Comparison of ENCODE assay signal across 7 mouse cellular contexts in the genomic region with DNA sequence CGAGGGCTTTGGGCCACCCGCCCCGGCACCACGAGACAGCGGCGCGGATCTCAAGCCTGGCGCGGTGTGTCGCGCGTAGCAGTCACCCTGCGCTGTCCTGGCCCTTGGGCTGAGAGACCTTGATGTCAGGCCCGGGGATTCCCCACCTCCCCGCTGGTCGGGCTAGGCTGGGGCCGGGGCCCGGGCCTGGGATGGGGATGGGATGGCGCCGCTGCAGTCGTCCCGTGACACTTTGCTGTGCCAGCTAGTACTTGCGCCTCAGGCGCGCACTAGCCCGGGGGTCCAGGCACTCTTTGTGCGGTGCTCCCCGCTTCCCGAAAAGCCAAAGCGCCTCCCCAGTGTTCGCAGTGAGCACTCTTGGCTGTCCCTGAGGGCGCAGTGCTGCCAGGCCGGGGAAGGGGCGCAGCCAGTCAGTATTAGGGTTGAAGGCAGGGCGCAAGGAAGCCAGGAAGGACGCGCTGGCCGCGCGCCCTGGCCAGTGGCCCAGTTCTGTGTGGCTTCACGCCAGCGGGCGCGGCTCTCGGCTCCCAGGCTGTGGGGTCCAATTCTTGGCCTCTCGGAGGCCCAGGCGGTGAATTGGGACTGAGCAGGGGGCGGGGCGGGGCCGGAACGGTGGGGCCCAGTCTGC. TPM values are rescaled to one million over a fixed set of nuclear protein-coding genes. Genes with fewer than 3 reads are reported as not detected.
A peak's percentile ranks its signal among the peaks of the same experiment; 100 is the strongest.
DNase-seq lines count a peak whose midpoint lies in the region; ATAC-seq and TF ChIP-seq lines count a peak whose summit lies in the region.

No protein-coding gene starts in this region.

- 20% methylated on average over 51 of the region's 51 CpGs for WGBS in embryonic facial prominence, embryonic 15.5 days
- WGBS in heart, embryonic 10.5 days, result 25% methylated on average over 51 of the region's 51 CpGs
- WGBS in kidney, embryonic 14.5 days, result 17% methylated on average over 51 of the region's 51 CpGs
- WGBS in limb, embryonic 13.5 days, result 19% methylated on average over 51 of the region's 51 CpGs
- 13% methylated on average over 47 of the region's 51 CpGs for WGBS in midbrain, postnatal 0 days
- WGBS in stomach, postnatal 0 days, result 23% methylated on average over 49 of the region's 51 CpGs

- peak; percentile 63 for DNase-seq in brain, adult 2 months (ENCODE audit: low read depth, low spot score)
- no peak for DNase-seq in heart, embryonic 10.5 days (ENCODE audit: low spot score)
- peak; percentile 89 for DNase-seq in midbrain, postnatal 0 days (ENCODE audit: low spot score)
- peak; percentile 88 for DNase-seq in stomach, postnatal 0 days (ENCODE audit: low spot score)

- peak overlapping the region; percentile 24 for H3K4me3 ChIP-seq in embryonic facial prominence, embryonic 15.5 days (replicated peaks)
- H3K4me3 ChIP-seq in heart, embryonic 10.5 days, result peak overlapping the region; percentile 47
- H3K4me3 ChIP-seq in kidney, embryonic 14.5 days (ENCODE audit: low read length), result peak overlapping the region; percentile 20
- peak overlapping the region; percentile 30 for H3K4me3 ChIP-seq in limb, embryonic 13.5 days
- peak overlapping the region; percentile 37 for H3K4me3 ChIP-seq in midbrain, postnatal 0 days (ENCODE audit: low read depth, low read length)
- peak overlapping the region; percentile 26 for H3K4me3 ChIP-seq in stomach, postnatal 0 days (ENCODE audit: low read depth, low read length)

- H3K27ac ChIP-seq in embryonic facial prominence, embryonic 15.5 days (replicated peaks), result peak overlapping the region; percentile 61
- H3K27ac ChIP-seq in heart, embryonic 10.5 days, result peak overlapping the region; percentile 80
- H3K27ac ChIP-seq in kidney, embryonic 14.5 days (ENCODE audit: low read depth, low read length), result peak overlapping the region; percentile 59
- peak overlapping the region; percentile 74; the same call in 1 of the 2 replicates for H3K27ac ChIP-seq in limb, embryonic 13.5 days
- H3K27ac ChIP-seq in midbrain, postnatal 0 days (ENCODE audit: low read depth, low read length), result peak overlapping the region; percentile 74
- H3K27ac ChIP-seq in stomach, postnatal 0 days (replicated peaks), result peak overlapping the region; percentile 65

- peak overlapping the region; percentile 6; the same call in 1 of the 2 replicates for H3K9ac ChIP-seq in embryonic facial prominence, embryonic 15.5 days
- H3K9ac ChIP-seq in kidney, embryonic 14.5 days (ENCODE audit: low read depth, low read length), result peak overlapping the region; percentile 46
- H3K9ac ChIP-seq in limb, embryonic 13.5 days, result peak overlapping the region; percentile 62
- H3K9ac ChIP-seq in midbrain, postnatal 0 days (replicated peaks; ENCODE audit: low read length, poor library complexity, severe bottlenecking), result peak overlapping the region; percentile 64
- H3K9ac ChIP-seq in stomach, postnatal 0 days (ENCODE audit: low read length), result peak overlapping the region; percentile 48; the same call in 1 of the 2 replicates

- H3K4me1 ChIP-seq in embryonic facial prominence, embryonic 15.5 days, result peaks cover 71% of the 10 kb centered on the region
- peaks cover 63% of the 10 kb centered on the region for H3K4me1 ChIP-seq in heart, embryonic 10.5 days
- H3K4me1 ChIP-seq in kidney, embryonic 14.5 days (ENCODE audit: control insufficient read depth, insufficient read depth, low read length), result peaks cover 56% of the 10 kb centered on the region
- H3K4me1 ChIP-seq in limb, embryonic 13.5 days, result peaks cover 72% of the 10 kb centered on the region
- H3K4me1 ChIP-seq in midbrain, postnatal 0 days (ENCODE audit: insufficient read depth, low read length), result peaks cover 16% of the 10 kb centered on the region
- H3K4me1 ChIP-seq in stomach, postnatal 0 days (replicated peaks; ENCODE audit: control insufficient read depth, insufficient read depth), result peaks cover 17% of the 10 kb centered on the region

- peak; percentile 49 for TF ChIP-seq EP300 in stomach, postnatal 0 days (optimal IDR thresholded peaks at IDR 0.05)

- no peaks in the 10 kb centered on the region for H3K27me3 ChIP-seq in embryonic facial prominence, embryonic 15.5 days
- peaks cover 7% of the 10 kb centered on the region; the same call in 1 of the 2 replicates for H3K27me3 ChIP-seq in heart, embryonic 10.5 days (ENCODE audit: insufficient read depth, poor library complexity, severe bottlenecking)
- H3K27me3 ChIP-seq in kidney, embryonic 14.5 days (ENCODE audit: control insufficient read depth, insufficient read depth, low read length), result no peaks in the 10 kb centered on the region; the same call in 1 of the 2 replicates
- H3K27me3 ChIP-seq in limb, embryonic 13.5 days, result no peaks in the 10 kb centered on the region
- H3K27me3 ChIP-seq in midbrain, postnatal 0 days (ENCODE audit: insufficient read depth, low read length), result no peaks in the 10 kb centered on the region
- H3K27me3 ChIP-seq in stomach, postnatal 0 days (ENCODE audit: control insufficient read depth, insufficient read depth, low read length), result no peaks in the 10 kb centered on the region

- H3K4me2 ChIP-seq in embryonic facial prominence, embryonic 15.5 days (replicated peaks), result peak overlapping the region; percentile 42
- peak overlapping the region; percentile 31 for H3K4me2 ChIP-seq in kidney, embryonic 14.5 days (replicated peaks; ENCODE audit: low read depth, low read length)
- peak overlapping the region; percentile 87 for H3K4me2 ChIP-seq in limb, embryonic 13.5 days (replicated peaks)
- H3K4me2 ChIP-seq in midbrain, postnatal 0 days (ENCODE audit: low read depth, low read length, poor library complexity, severe bottlenecking), result peak overlapping the region; percentile 50
- peak overlapping the region; percentile 47 for H3K4me2 ChIP-seq in stomach, postnatal 0 days (replicated peaks; ENCODE audit: low read depth)

- no peak for TF ChIP-seq CTCF in midbrain, postnatal 0 days (IDR thresholded peaks at IDR 0.05)
- peak; percentile 21 for TF ChIP-seq CTCF in stomach, postnatal 0 days (IDR thresholded peaks at IDR 0.05; ENCODE audit: low read depth)

- no peaks in the 10 kb centered on the region for H3K9me3 ChIP-seq in embryonic facial prominence, embryonic 15.5 days (replicated peaks)
- H3K9me3 ChIP-seq in heart, embryonic 10.5 days, result no peaks in the 10 kb centered on the region
- no peaks in the 10 kb centered on the region for H3K9me3 ChIP-seq in kidney, embryonic 14.5 days (ENCODE audit: control insufficient read depth, low read length)
- H3K9me3 ChIP-seq in limb, embryonic 13.5 days, result no peaks in the 10 kb centered on the region
- H3K9me3 ChIP-seq in midbrain, postnatal 0 days (ENCODE audit: low read length), result no peaks in the 10 kb centered on the region
- H3K9me3 ChIP-seq in stomach, postnatal 0 days (ENCODE audit: control insufficient read depth, low read length), result no peaks in the 10 kb centered on the region

- peaks cover 41% of the 10 kb centered on the region for H3K36me3 ChIP-seq in embryonic facial prominence, embryonic 15.5 days
- H3K36me3 ChIP-seq in heart, embryonic 10.5 days, result peaks cover 80% of the 10 kb centered on the region
- H3K36me3 ChIP-seq in kidney, embryonic 14.5 days (ENCODE audit: control insufficient read depth, insufficient read depth, low read length), result peaks cover 71% of the 10 kb centered on the region
- H3K36me3 ChIP-seq in limb, embryonic 13.5 days, result peaks cover 78% of the 10 kb centered on the region
- peaks cover 11% of the 10 kb centered on the region for H3K36me3 ChIP-seq in midbrain, postnatal 0 days (ENCODE audit: insufficient read depth, low read length)
- peaks cover 11% of the 10 kb centered on the region for H3K36me3 ChIP-seq in stomach, postnatal 0 days (ENCODE audit: control insufficient read depth, insufficient read depth, low read length)

- ATAC-seq in embryonic facial prominence, embryonic 15.5 days (ENCODE audit: insufficient number of reproducible peaks, low FRiP score, low TSS enrichment, low read depth), result peak; percentile 76
- peak; percentile 63 for ATAC-seq in kidney, embryonic 14.5 days (ENCODE audit: low FRiP score, low TSS enrichment)
- peak; percentile 77 for ATAC-seq in limb, embryonic 13.5 days (ENCODE audit: low FRiP score, low read depth)
- ATAC-seq in midbrain, postnatal 0 days (ENCODE audit: low FRiP score), result peak; percentile 72
- ATAC-seq in stomach, postnatal 0 days (ENCODE audit: low FRiP score, low TSS enrichment), result peak; percentile 71

RNA-seq across cellular contexts. Expression of a gene that starts 5.7 kb away (rescaled TPM):
- polyA plus RNA-seq in embryonic facial prominence, embryonic 15.5 days (2015; fragmentation: Nextera tagmentation; extraction: Ambion mirVana), result 8.3 and 9.5 TPM in 2 replicates
- 3.1 and 5.1 TPM in 2 replicates for polyA plus RNA-seq in heart, embryonic 10.5 days (2016; fragmentation: Nextera tagmentation; extraction: Ambion mirVana)
- polyA plus RNA-seq in kidney, embryonic 14.5 days (2014; fragmentation: Nextera tagmentation; extraction: Ambion mirVana), result 9.8 and 10.4 TPM in 2 replicates
- 10.0 and 10.5 TPM in 2 replicates for polyA plus RNA-seq in limb, embryonic 13.5 days (2015; fragmentation: Nextera tagmentation; extraction: Ambion mirVana)
- 108 and 112 TPM in 2 replicates for total RNA-seq in midbrain, postnatal 0 days (2014; rRNA removed)
- 7.6 and 8.1 TPM in 2 replicates for polyA plus RNA-seq in midbrain, postnatal 0 days (2015; fragmentation: Nextera tagmentation; extraction: Ambion mirVana)
- 2.6 and 3.3 TPM in 2 replicates for polyA plus RNA-seq in stomach, postnatal 0 days (2015; fragmentation: Nextera tagmentation; extraction: Ambion mirVana)

RNA-seq across cellular contexts. Expression of a gene that starts 40.3 kb away (rescaled TPM):
- polyA plus RNA-seq in embryonic facial prominence, embryonic 15.5 days (2015; fragmentation: Nextera tagmentation; extraction: Ambion mirVana), result 30.1 and 36.2 TPM in 2 replicates
- 26.8 and 35.5 TPM in 2 replicates for polyA plus RNA-seq in heart, embryonic 10.5 days (2016; fragmentation: Nextera tagmentation; extraction: Ambion mirVana)
- 24.5 and 35.8 TPM in 2 replicates for polyA plus RNA-seq in kidney, embryonic 14.5 days (2014; fragmentation: Nextera tagmentation; extraction: Ambion mirVana)
- 35.3 and 43.2 TPM in 2 replicates for polyA plus RNA-seq in limb, embryonic 13.5 days (2015; fragmentation: Nextera tagmentation; extraction: Ambion mirVana)
- total RNA-seq in midbrain, postnatal 0 days (2014; rRNA removed), result 35.2 and 38.8 TPM in 2 replicates
- polyA plus RNA-seq in midbrain, postnatal 0 days (2015; fragmentation: Nextera tagmentation; extraction: Ambion mirVana), result 19.2 and 19.8 TPM in 2 replicates
- polyA plus RNA-seq in stomach, postnatal 0 days (2015; fragmentation: Nextera tagmentation; extraction: Ambion mirVana), result 13.5 and 14.2 TPM in 2 replicates

RNA-seq across cellular contexts. Expression of a gene that starts 59.9 kb away (rescaled TPM):
- 138 and 139 TPM in 2 replicates for polyA plus RNA-seq in embryonic facial prominence, embryonic 15.5 days (2015; fragmentation: Nextera tagmentation; extraction: Ambion mirVana)
- 132 and 143 TPM in 2 replicates for polyA plus RNA-seq in heart, embryonic 10.5 days (2016; fragmentation: Nextera tagmentation; extraction: Ambion mirVana)
- 127 and 131 TPM in 2 replicates for polyA plus RNA-seq in kidney, embryonic 14.5 days (2014; fragmentation: Nextera tagmentation; extraction: Ambion mirVana)
- 102 and 106 TPM in 2 replicates for polyA plus RNA-seq in limb, embryonic 13.5 days (2015; fragmentation: Nextera tagmentation; extraction: Ambion mirVana)
- 420 and 473 TPM in 2 replicates for total RNA-seq in midbrain, postnatal 0 days (2014; rRNA removed)
- polyA plus RNA-seq in midbrain, postnatal 0 days (2015; fragmentation: Nextera tagmentation; extraction: Ambion mirVana), result 741 and 750 TPM in 2 replicates
- polyA plus RNA-seq in stomach, postnatal 0 days (2015; fragmentation: Nextera tagmentation; extraction: Ambion mirVana), result 116 and 120 TPM in 2 replicates

Comparison
In these comparisons a context has a peak if more than half of its experiments do, and no peak if none do; other contexts are left out.
1. H3K4me2 ChIP-seq: peak in every context shown above with its lines; median percentile 87 in limb, embryonic 13.5 days; 50 in midbrain, postnatal 0 days; 47 in stomach, postnatal 0 days; 42 in embryonic facial prominence, embryonic 15.5 days; 31 in kidney, embryonic 14.5 days.
2. H3K9ac ChIP-seq: peak in every context shown above with its lines; median percentile 64 in midbrain, postnatal 0 days; 62 in limb, embryonic 13.5 days; 48 in stomach, postnatal 0 days; 46 in kidney, embryonic 14.5 days; 6 in embryonic facial prominence, embryonic 15.5 days.